Mouse (Mus musculus) MN1 (cell line): Measurements from ENCODE around the gene Lipc.
"Not testable (repeated sequence)": the region's sequence is repeated elsewhere in the genome, so short reads cannot be mapped to it uniquely, and the experiment has no call there.

Source experiments
- DNase-seq: peaks from one replicate; pipeline ENCODE4 v3.0.0-alpha.2; 2016; ENCODE audit warnings: low spot score

The Lipc gene

GRCm38 (mm10) chr9:70859233-70859632, 92.8 kb downstream of the Lipc start:
- DNase-seq = no peak

DNA sequence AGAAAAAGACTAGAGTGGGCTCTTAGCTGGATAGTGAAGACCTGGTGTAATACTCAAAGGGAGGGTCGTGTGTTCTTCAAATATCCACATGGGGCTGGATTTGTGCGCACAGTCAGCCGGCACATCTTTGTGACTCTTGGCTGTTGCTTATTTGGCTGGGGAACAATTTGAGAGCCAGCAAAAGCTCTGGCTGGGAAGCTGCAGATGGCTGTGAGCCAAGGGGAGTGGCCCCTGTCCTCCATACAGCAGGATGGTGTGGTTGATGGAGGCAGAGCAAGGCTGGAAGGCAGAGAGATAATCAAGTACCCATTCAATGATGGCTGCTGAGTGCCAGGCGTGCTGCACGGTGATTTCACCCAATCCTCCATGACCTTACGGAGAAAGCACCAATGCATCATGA, 96.2 kb downstream of the Lipc start:
- DNase-seq = peak; percentile 65

GRCm38 (mm10) chr9:70854950-70855349, 97.1 kb downstream of the Lipc start:
- no peak for DNase-seq

- not testable (repeated sequence) for DNase-seq
Measured at GRCm38 (mm10) chr9:70853081-70853480, 98.9 kb downstream of the Lipc start.

- DNase-seq = peak; percentile 6
Measured at GRCm38 (mm10) chr9:70851533-70851932, 100.5 kb downstream of the Lipc start.

DNA sequence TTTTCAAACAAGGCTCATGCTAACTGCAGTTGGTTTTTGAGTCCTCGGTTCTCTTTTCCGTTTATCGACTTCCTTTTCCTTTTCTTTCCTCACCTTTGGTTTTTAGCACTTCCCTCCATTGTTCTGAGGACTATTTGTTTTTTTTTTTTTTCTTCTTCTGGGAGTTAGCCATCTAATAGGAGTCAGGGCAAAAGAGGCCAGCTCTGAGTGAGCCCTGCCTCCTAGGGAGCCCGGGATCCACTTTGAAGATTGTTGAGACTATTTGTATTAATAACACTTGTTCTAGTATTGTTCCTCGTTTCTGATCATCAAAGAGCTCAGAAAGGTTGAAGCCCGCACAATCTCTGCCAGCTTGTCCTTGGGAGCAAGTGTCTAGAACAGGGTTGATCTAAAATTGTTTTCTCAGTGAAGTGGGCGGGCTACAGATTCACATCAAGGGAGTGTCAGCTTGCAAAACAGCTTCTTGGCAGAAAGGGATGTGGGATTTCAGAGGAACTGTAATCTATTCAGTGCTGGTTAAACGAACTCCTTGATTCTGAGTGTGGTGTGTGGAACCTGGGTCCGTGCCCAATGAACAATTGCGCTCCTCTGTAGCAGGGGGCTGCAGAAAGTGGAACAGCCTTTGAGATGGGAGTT, 103.8 kb downstream of the Lipc start:
- peak; percentile 6 for DNase-seq

DNA sequence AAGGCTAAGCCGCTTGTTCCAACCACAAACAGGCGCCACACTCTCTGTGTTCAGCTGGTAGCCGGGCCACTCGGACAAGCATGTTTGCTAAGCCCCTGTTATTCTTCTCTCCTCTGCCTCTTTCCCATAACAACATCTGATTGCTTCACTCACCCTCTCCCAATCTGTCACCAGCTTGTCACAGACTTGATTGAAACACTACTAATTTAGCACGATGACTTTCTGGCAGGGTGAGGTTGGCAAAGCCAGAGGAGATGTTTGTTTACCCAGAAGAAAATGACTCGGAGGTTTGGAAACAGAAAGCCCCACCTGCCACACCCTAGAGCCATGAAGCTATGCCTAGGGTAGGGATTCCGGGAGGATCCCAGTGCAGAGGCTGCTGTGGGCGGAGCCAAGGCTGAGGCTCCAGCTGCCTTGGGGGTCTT, 104.4 kb downstream of the Lipc start:
- peak; percentile 14 for DNase-seq

DNA sequence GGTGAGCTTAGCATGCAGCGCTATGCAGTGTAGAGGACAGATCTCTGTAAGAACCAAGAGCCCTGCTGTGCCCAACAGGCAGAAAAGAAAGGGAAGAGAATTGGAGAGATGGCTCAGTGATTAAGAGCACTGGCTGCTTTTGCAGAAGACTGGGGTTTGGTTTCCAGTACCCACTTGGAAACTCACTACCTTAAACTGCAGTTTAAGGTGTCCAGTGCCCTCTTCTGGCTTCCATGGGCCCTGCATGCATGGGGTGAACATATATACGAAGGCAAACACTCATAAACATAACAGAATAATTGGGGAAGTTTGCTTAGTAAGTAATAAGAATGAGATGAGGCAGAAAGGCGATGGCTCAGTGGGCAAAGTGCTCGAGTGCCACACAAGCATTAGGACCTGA, 108.8 kb downstream of the Lipc start:
- no peak for DNase-seq

GRCm38 (mm10) chr9:70842300-70842941, 109.6 kb downstream of the Lipc start:
- DNase-seq = peak; percentile 61

DNA sequence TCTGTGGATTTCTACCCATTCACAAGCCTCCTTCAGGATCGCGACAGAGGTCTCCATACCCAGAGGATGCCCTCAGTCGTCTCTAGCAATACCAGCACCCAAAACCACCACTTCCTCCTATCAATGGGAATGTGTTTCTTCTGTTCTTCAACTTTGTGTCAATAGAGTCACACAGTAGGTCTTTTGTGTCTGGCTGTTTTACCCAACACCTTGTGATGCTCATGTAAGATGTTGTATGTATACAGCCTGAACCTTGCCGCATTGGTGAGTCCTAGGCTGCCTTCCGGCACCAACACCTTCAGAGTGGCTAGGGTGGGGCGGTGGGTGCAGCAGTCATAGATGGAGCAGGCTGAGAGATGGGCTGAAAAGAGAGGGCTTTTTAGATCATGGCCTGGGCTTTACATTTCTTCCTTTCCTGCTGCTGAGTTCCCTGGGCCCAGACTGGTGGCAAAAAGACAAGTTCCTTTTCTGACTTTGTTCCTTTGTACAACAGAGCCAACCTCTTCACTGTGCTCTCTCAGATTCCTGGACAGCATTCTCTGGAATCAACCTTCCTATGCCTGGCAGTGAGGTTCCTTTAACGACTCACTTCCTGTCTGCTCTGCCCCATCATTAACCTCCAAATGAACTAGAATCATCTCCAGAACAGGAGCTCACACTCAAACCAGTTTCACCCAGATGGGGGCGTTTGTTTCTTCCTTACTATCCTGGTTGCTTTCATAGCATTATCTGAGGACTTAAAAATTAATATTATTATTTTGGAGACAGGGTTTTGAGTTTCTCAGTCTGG, 110.4 kb downstream of the Lipc start:
- no peak for DNase-seq

GRCm38 (mm10) chr9:70840861-70841341, 111.1 kb downstream of the Lipc start:
- DNase-seq = no peak

GRCm38 (mm10) chr9:70838132-70838911, 113.7 kb downstream of the Lipc start:
- DNase-seq = no peak

DNA sequence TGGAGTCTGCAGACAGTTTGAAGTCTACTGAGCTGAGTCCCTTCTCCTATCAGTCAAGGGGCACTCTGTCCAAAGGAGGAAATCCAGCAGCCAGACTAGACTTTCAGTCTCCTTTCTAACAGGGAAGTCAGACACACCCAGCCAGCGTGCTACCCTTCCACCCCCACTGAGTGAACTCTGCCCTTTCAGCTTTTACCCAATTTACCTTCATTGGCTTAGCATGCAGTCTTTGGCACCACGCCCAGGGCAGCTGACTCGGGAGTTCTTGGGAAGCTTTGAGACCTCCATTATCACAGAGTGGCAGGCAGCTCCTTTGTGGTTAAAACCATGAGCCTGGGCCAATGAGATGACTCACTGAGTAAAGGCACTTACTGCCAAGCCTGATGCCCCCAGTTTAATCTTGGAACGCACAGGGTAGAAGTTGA, 117.3 kb downstream of the Lipc start:
- peak; percentile 82 for DNase-seq

DNA sequence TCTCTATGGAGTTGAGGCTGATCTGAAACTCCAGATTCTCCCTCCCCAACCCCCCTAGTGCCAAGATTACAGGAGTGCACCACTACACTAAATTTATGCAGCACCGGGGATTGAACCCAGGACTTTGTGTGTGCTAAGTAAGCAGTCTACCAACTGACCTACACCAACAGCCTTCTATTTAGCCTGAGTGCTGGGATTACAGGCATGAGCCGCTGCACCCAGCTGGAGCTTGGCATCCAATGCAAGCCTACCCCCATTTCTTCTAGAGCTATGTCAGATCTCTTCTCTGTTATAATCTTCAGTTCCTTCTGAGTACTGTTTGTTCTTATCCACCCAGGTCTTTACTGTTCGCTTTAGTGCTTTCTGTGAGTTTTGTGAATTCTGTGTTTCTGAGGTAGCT, 117.8 kb downstream of the Lipc start:
- no peak for DNase-seq

- no peak for DNase-seq
Measured at GRCm38 (mm10) chr9:70833111-70833908, 118.7 kb downstream of the Lipc start.

GRCm38 (mm10) chr9:70832231-70832630, 119.8 kb downstream of the Lipc start:
- no peak for DNase-seq

- DNase-seq = no peak
Measured at GRCm38 (mm10) chr9:70830844-70831529, 121.0 kb downstream of the Lipc start.

- no peak for DNase-seq
Measured at GRCm38 (mm10) chr9:70829784-70830488, 122.1 kb downstream of the Lipc start.

GRCm38 (mm10) chr9:70827911-70828310, 124.1 kb downstream of the Lipc start:
- DNase-seq = no peak

DNA sequence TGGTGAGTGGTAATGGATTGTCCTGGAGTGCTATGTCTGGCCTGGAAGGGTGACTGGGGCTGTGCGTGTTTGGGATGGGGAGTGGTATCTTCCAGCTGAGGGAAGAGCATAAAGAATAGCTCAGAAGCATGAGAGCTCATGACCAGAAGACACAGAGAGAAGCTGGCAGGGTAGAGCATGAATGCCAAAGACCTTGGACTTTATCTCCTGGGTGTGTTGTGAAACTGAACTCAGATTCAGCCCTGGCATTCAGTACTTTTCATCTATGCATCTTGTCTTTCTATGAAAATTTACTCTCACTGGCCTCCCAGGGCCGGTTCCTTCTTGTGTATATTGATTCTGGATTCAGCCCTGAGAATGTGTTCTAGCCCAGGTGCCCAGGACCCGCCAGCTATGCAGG, 127.9 kb downstream of the Lipc start:
- no peak for DNase-seq
